Mouse (Mus musculus) liver, adult 2 months (tissue): Measurements from ENCODE around the gene Pygm. TPM values are rescaled to one million over a fixed set of nuclear protein-coding genes. Genes with fewer than 3 reads are reported as not detected.

Experiments
- DNase-seq: peaks from one replicate; pipeline ENCODE4 v3.0.0-alpha.2; 2011; ENCODE audit warnings: low read depth, low spot score; ENCODE audit errors: extremely low read depth
- H3K27ac ChIP-seq: fragments of 200-500 bp; replicated peaks from 2 replicates; pipeline ENCODE4 v1.5.1; 2012; ENCODE audit warnings: low read depth, mild to moderate bottlenecking, control low read depth, inconsistent platforms, low read length; ENCODE audit not compliant: insufficient read depth
- H3K27me3 ChIP-seq: fragments of 200-500 bp; 2 replicates; pipeline ENCODE4 v1.6.1; 2012; ENCODE audit warnings: mild to moderate bottlenecking, moderate library complexity, low read length, inconsistent platforms; ENCODE audit not compliant: control insufficient read depth, insufficient read depth
- H3K36me3 ChIP-seq: fragments of 200-500 bp; 2 replicates; pipeline ENCODE4 v1.6.1; 2012; ENCODE audit warnings: low read length, inconsistent platforms; ENCODE audit not compliant: control insufficient read depth, insufficient read depth
- H3K4me1 ChIP-seq: fragments of 200-500 bp; 2 replicates; pipeline ENCODE4 v1.6.1; 2011; ENCODE audit warnings: low read length; ENCODE audit not compliant: control insufficient read depth, insufficient read depth
- H3K4me3 ChIP-seq: fragments of 200-500 bp; 2 replicates; pipeline ENCODE4 v1.5.1; 2011; ENCODE audit warnings: low read depth, mild to moderate bottlenecking, control low read depth, low read length, moderate library complexity; ENCODE audit not compliant: insufficient read depth
- H3K79me2 ChIP-seq: fragments of 200-500 bp; 2 replicates; pipeline ENCODE4 v1.6.1; 2012; ENCODE audit warnings: inconsistent platforms, mild to moderate bottlenecking, low read length, moderate library complexity; ENCODE audit not compliant: control insufficient read depth, insufficient read depth
- H3K9ac ChIP-seq: fragments of 200-500 bp; 2 replicates; pipeline ENCODE4 v1.6.1; 2012; ENCODE audit warnings: low read depth, mild to moderate bottlenecking, control low read depth, inconsistent platforms, low read length
- CTCF ChIP-seq: fragments of 200-500 bp; IDR thresholded peaks from 2 replicates; pipeline ENCODE4 v1.5.1; 2011; ENCODE audit warnings: low read depth, low read length, control low read depth
- POLR2A ChIP-seq: fragments of 200-500 bp; IDR thresholded peaks from 2 replicates; pipeline ENCODE4 v1.6.1; 2011; ENCODE audit warnings: low read length, control low read depth; ENCODE audit not compliant: insufficient read depth; ENCODE audit errors: extremely low read depth
- WGBS: fragments of 180-500 bp; shearing (Covaris S2); methylation state at CpG from one replicate; pipeline ENCODE4 v1.1.7; 2018; 5-methylcytosine and 5-hydroxymethylcytosine counted together
- polyA plus RNA-seq: library from polyadenylated mRNA; depleted of rRNA; stranded (reverse); fragments of >200 nt; gene quantifications from 2 replicates; pipeline ENCODE4 v1.2.3, GENCODE M21; 2012; rRNA removed
- total RNA-seq: library from RNA; depleted of rRNA; stranded (reverse); fragments of >200 nt; gene quantifications from 2 replicates; pipeline ENCODE4 v1.2.3, GENCODE M21; 2014; rRNA removed

Gene Pygm
- total and polyA plus RNA-seq, 2 experiments: 1.6 to 2.3 TPM

DNA sequence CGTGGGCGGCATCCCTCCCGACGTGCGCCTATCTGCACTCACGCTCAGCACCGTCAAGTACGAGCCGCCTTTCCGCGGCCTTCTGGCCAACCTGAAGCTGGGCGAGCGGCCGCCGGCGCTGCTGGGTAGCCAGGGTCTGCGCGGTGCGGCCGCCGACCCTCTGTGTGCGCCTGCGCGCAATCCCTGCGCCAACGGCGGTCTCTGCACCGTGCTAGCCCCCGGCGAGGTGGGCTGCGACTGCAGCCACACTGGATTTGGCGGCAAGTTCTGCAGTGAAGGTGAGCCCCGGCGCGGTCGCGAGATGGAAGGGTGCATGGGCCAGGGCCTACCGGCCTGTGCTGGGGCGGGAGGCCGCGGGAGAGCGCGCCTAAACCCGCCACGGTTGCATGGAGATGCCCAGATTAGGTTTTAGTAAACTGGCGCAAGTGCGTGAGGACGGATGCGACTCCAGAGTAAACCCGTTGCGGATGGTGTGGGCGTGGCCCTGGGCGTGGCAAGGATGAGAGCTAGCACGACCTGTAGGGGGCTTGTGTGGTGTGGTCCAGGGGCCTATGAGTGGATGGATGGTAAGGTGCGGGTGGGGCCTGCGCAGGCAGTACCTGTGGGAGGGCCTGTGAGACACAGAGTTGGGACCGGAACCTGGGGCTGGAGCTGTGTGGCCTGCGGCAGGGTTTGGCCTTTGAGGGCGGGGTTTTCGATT is 44.5 kb downstream of the Pygm start:
- 3% methylated on average over 60 of the region's 60 CpGs for WGBS
- Histone ChIP-seq H3K27ac (no peak overlapping the region), H3K79me2 (no peaks in the 10 kb centered on the region), H3K4me1 (no peaks in the 10 kb centered on the region; the same call in 1 of the 2 replicates), H3K4me3 (no peak overlapping the region), H3K9ac (no peak overlapping the region), H3K36me3 (no peaks in the 10 kb centered on the region), H3K27me3 (peaks cover 25% of the 10 kb centered on the region)
- TF ChIP-seq CTCF (no peak), POLR2A (no peak)
- no peak for DNase-seq

DNA sequence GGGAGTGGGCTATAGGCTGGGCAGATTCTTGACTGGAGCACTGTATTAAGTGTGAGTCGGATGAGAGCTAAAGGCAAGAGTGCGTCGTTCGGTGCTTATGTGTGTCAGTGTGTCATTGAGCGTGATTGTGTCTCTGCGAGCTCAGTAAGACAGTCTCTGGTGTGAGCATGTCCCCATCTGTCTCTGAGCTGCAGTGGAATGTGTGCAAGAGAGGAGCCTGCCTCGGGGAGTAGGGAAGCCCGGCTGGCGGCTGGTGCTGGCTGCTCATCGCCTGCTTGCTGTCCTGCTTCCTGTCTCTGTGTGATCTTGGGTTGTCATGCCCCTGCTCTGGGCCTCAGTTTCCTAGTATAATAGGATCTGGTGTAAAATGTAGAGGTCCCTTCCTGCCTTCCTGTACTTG is 58.8 kb downstream of the Pygm start:
- Histone ChIP-seq H3K27me3 (no peaks in the 10 kb centered on the region), H3K4me3 (no peak overlapping the region), H3K27ac (no peak overlapping the region), H3K36me3 (no peaks in the 10 kb centered on the region), H3K79me2 (no peaks in the 10 kb centered on the region), H3K9ac (no peak overlapping the region), H3K4me1 (no peaks in the 10 kb centered on the region)
- no peak for TF ChIP-seq POLR2A
- TF ChIP-seq CTCF: no peak
- no peak for DNase-seq
- 85% methylated on average over 10 of the region's 10 CpGs for WGBS

DNA sequence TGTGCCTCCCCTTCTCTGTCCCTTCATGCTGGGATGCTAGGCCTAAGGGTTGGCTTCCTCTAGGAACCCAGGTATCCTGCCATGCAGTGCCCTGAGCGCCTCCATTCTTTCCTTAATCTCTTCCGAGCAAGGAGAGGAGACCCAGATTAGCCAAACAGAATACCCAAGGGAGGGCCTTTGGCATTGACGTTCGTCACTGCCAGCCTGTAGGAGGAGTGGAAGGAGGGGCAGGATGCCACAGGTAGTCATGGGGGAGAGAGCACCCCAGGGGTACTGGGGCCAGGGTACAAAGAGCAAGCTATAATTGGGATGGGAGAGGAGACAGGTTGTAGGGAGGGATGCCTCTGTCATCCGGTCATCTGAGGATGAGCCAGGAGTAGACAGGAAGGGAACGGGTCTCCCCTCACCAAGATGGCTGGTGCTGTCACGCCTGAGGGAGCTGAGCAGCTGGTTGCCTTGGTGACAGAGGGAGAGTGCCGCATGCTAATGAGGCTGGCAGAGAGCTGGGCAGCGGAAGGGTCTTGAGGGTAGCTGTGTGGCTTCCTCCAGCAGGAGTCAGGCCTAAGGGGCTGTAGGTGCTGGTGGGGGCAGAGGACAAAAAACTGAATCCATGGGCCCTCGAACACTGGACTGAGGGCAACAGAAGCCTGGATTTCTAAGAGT is 61.7 kb downstream of the Pygm start:
- Histone ChIP-seq H3K27me3 (no peaks in the 10 kb centered on the region), H3K4me1 (no peaks in the 10 kb centered on the region), H3K36me3 (no peaks in the 10 kb centered on the region), H3K4me3 (no peak overlapping the region), H3K9ac (no peak overlapping the region), H3K27ac (no peak overlapping the region), H3K79me2 (no peaks in the 10 kb centered on the region)
- DNase-seq: no peak
- 71% methylated on average over 10 of the region's 10 CpGs for whole genome bisulfite sequencing
- TF ChIP-seq CTCF (no peak), POLR2A (no peak)

DNA sequence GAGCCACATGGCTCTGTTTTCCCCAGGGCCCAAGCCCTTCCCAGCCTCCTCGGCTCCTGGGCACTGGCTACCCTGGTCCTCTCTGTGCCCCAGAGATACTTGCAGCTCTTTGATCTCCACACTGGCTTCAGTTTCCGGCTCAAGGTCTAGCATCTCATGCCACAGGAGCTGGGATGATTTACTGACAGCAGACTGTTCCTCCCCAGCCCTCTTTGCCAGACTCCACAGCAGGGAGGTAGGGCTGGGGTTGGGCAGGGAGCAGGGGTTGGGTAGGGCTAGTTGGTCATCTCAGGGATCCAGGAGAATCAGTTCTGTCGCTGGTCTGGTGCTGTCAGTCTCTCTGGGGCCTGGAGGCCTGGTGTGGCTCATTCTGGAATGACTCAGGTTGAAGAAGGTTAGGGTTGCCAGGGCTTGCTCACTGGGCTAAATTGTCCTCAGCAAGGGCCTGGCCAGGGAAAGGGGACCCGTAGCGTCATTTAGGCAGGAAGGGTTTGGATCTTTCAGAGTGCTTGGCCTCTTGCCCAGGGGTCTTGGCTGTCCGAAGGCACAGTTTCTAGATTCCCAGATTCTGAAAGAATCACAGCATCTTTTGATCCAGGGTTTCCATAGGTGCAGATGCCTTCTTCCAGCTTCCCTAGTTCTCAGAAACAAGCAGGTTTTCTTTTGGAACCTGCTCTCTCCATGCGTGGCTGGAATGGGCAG is 62.7 kb downstream of the Pygm start:
- Histone ChIP-seq H3K27me3 (no peaks in the 10 kb centered on the region), H3K27ac (no peak overlapping the region), H3K36me3 (no peaks in the 10 kb centered on the region), H3K4me3 (no peak overlapping the region), H3K4me1 (no peaks in the 10 kb centered on the region), H3K9ac (no peak overlapping the region), H3K79me2 (no peaks in the 10 kb centered on the region)
- 74% methylated on average over 7 of the region's 7 CpGs for WGBS
- no peak for DNase-seq
- TF ChIP-seq POLR2A: no peak
- TF ChIP-seq CTCF: no peak

Other genes with a start within 250 kb of the Pygm start
- 0.74 and 1.6 TPM in 2 replicates for gene Batf2, start 243.4 kb upstream of the Pygm start, total RNA-seq
- 1.1 and 2.4 TPM in 2 replicates for gene Batf2, start 243.4 kb upstream of the Pygm start, polyA plus RNA-seq
- 2.5 and 3.0 TPM in 2 replicates for gene Arl2, start 242.9 kb upstream of the Pygm start, total RNA-seq
- 13.9 and 16.3 TPM in 2 replicates for gene Arl2, start 242.9 kb upstream of the Pygm start, polyA plus RNA-seq
- not detected in 2 replicates for gene Majin, start 200.0 kb upstream of the Pygm start, total RNA-seq
- 0.14 TPM in 1 of 2 replicates, not detected in the other for gene Majin, start 200.0 kb upstream of the Pygm start, polyA plus RNA-seq
- gene Gpha2, start 158.0 kb upstream of the Pygm start, total RNA-seq: 0.27 and 0.28 TPM in 2 replicates
- not detected in 2 replicates for gene Gpha2, start 158.0 kb upstream of the Pygm start, polyA plus RNA-seq
- gene Ppp2r5b, start 148.5 kb upstream of the Pygm start, total RNA-seq: 3.2 and 3.3 TPM in 2 replicates
- 12.5 and 14.5 TPM in 2 replicates for gene Ppp2r5b, start 148.5 kb upstream of the Pygm start, polyA plus RNA-seq
- 9.1 and 16.0 TPM in 2 replicates for gene Atg2a, start 142.7 kb upstream of the Pygm start, total RNA-seq
- 26.8 and 32.3 TPM in 2 replicates for gene Atg2a, start 142.7 kb upstream of the Pygm start, polyA plus RNA-seq
- gene Ehd1, start 107.7 kb upstream of the Pygm start, total RNA-seq: 25.3 and 29.7 TPM in 2 replicates
- 140 and 154 TPM in 2 replicates for gene Ehd1, start 107.7 kb upstream of the Pygm start, polyA plus RNA-seq
- gene Cdc42bpg, start 77.9 kb upstream of the Pygm start, total RNA-seq: 3.1 and 4.6 TPM in 2 replicates
- 6.7 and 7.3 TPM in 2 replicates for gene Cdc42bpg, start 77.9 kb upstream of the Pygm start, polyA plus RNA-seq
- gene Men1, start 49.4 kb upstream of the Pygm start, total RNA-seq: 9.3 and 10.1 TPM in 2 replicates
- 26.6 and 29.4 TPM in 2 replicates for gene Men1, start 49.4 kb upstream of the Pygm start, polyA plus RNA-seq
- gene Map4k2, start 43.3 kb upstream of the Pygm start, total RNA-seq: 12.8 and 17.1 TPM in 2 replicates
- 33.0 and 39.1 TPM in 2 replicates for gene Map4k2, start 43.3 kb upstream of the Pygm start, polyA plus RNA-seq
- 28.5 and 34.8 TPM in 2 replicates for gene Sf1, start 20.7 kb upstream of the Pygm start, total RNA-seq
- gene Sf1, start 20.7 kb upstream of the Pygm start, polyA plus RNA-seq: 45.7 and 62.8 TPM in 2 replicates
- gene Rasgrp2, start 14.9 kb downstream of the Pygm start, total RNA-seq: 19.9 and 23.4 TPM in 2 replicates
- gene Rasgrp2, start 14.9 kb downstream of the Pygm start, polyA plus RNA-seq: 36.5 and 39.5 TPM in 2 replicates
- 0.28 and 1.1 TPM in 2 replicates for gene Nrxn2, start 34.3 kb downstream of the Pygm start, total RNA-seq
- gene Nrxn2, start 34.3 kb downstream of the Pygm start, polyA plus RNA-seq: 1.2 and 2.4 TPM in 2 replicates
- 0.34 TPM in 1 of 2 replicates, not detected in the other for gene Slc22a12, start 158.6 kb downstream of the Pygm start, total RNA-seq
- not detected in 2 replicates for gene Slc22a12, start 158.6 kb downstream of the Pygm start, polyA plus RNA-seq